Mouse (Mus musculus) kidney, adult 2 months (tissue): ENCODE results near the gene Tcstv1. TPM values are rescaled to one million over a fixed set of nuclear protein-coding genes. Genes with fewer than 3 reads are reported as not detected.
A peak's percentile ranks its signal among the peaks of the same experiment; 100 is the strongest.
"Not testable (repeated sequence)": the region's sequence is repeated elsewhere in the genome, so short reads cannot be mapped to it uniquely, and the experiment has no call there.

Source experiments
- DNase-seq: peaks from one replicate; pipeline ENCODE4 v3.0.0; 2021
- H3K27ac ChIP-seq: fragments of 200-500 bp; 2 replicates; pipeline ENCODE4 v1.5.1; 2012; ENCODE audit warnings: low read depth, low read length, control low read depth, inconsistent platforms; ENCODE audit not compliant: insufficient read depth
- H3K27me3 ChIP-seq: fragments of 200-500 bp; replicated peaks from 2 replicates; pipeline ENCODE4 v1.6.1; 2012; ENCODE audit warnings: mild to moderate bottlenecking, moderate library complexity, low read length, inconsistent platforms; ENCODE audit not compliant: control insufficient read depth, insufficient read depth
- H3K36me3 ChIP-seq: fragments of 200-500 bp; 2 replicates; pipeline ENCODE4 v1.6.1; 2012; ENCODE audit warnings: mild to moderate bottlenecking, moderate library complexity, low read length, inconsistent platforms; ENCODE audit not compliant: control insufficient read depth, insufficient read depth
- H3K4me1 ChIP-seq: fragments of 200-500 bp; 2 replicates; pipeline ENCODE4 v1.6.1; 2011; ENCODE audit warnings: low read length; ENCODE audit not compliant: control insufficient read depth, insufficient read depth
- H3K4me3 ChIP-seq: fragments of 200-500 bp; 2 replicates; pipeline ENCODE4 v1.5.1; 2011; ENCODE audit warnings: mild to moderate bottlenecking, low read depth, low read length, control low read depth; ENCODE audit not compliant: insufficient read depth
- WGBS: fragments of 180-500 bp; shearing (Covaris S2); methylation state at CpG from one replicate; pipeline ENCODE4 v1.1.7; 2018; 5-methylcytosine and 5-hydroxymethylcytosine counted together
- polyA plus RNA-seq: library from polyadenylated mRNA; depleted of rRNA; stranded (reverse); fragments of >200 nt; gene quantifications from 2 replicates; pipeline ENCODE4 v1.2.3, GENCODE M21; 2012; rRNA removed

The Tcstv1 gene
- not detected in 2 replicates for polyA plus RNA-seq

DNA sequence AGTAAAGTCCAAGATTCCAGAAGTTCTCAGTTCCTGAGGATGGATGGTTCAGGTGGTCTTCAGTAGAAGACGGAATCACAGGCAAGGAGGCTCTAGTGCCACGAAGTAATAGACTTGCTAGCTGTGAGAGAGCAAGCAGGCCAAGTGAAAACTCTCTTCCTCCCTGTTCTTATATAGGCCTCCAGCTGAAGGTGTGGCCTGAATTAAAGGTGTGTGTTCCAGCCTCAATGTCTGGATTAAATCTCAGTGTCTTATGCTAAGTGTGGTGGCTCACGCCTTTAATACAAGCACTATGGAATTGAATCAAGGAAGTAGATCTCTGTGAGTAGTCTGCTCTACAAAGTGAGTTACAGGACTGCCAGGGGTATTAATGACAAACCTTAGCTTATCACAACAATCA, at the start of gene Tcstv1:
TSS of gene Tcstv1 (minus strand) at position 101 of the 400 bp plus-strand sequence.
- H3K27me3 ChIP-seq, H3K27ac ChIP-seq, H3K4me3 ChIP-seq, H3K4me1 ChIP-seq, H3K36me3 ChIP-seq, DNase-seq: not testable (repeated sequence)
- WGBS, result 71% methylated on average over 3 of the region's 3 CpGs

DNA sequence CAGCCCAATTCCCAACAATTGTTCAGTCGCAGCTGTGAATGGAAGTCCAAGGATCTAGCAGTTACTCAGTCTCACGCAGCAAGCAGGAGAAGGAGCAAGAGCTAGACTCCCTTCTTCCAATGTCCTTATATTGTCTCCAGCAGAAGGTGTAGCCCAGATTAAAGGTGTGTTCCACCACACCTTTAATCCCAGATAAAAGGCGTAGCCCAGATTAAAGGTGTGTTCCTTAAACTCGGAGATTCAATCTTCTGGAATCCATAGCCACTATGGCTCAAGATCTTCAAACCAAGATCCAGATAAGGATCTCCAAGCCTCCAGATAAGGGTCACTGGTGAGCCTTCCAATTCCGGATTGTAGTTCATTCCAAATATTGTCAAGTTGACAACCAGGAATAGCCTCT, 34.6 kb upstream of the Tcstv1 start, which contains the start of gene Gm21761:
TSS of gene Gm21761 (minus strand) at position 101 of the 400 bp plus-strand sequence.
- not testable (repeated sequence) for H3K36me3 ChIP-seq, H3K27ac ChIP-seq, H3K4me3 ChIP-seq, H3K4me1 ChIP-seq, H3K27me3 ChIP-seq, DNase-seq
- WGBS, result 100% methylated on average over 1 of the region's 5 CpGs

DNA sequence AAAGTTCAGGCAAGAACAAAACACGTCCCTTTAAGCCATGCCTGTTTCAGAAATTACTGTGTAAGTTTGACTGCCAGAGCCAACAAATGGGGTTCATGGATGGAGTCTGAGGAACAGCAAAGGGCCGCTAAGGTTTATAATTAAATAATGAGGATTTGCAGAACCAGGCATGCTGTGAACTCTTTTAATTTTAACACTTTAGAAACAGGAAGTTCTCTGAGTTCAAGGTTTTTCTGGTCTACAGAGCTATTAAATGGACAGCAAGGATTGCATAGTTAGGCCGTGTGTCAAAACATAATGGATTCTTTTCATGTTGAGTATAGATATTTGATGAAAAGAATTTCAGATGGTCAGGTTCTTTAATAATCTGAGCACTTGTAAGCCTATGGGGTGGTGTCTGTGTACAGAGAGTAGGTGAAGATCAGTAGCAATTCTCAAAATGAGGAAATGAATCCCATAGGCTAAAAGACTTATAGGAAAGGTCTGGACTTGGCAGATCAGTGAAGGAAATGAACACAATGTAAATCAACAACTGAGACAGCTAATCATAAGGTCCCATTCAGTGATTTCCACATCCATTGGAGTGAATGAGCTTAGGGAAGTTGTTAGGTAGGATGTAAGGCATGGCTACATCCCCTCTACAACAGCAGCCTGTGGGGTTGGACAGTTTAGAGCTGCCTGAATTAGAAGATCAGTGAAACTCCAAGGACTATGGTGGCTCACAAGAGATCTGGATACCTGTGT, 30.2 kb upstream of the Tcstv1 start:
- not testable (repeated sequence) for H3K27ac ChIP-seq, H3K27me3 ChIP-seq, H3K4me1 ChIP-seq, H3K36me3 ChIP-seq, DNase-seq, H3K4me3 ChIP-seq
- 80% methylated on average over 3 of the region's 3 CpGs for WGBS

DNA sequence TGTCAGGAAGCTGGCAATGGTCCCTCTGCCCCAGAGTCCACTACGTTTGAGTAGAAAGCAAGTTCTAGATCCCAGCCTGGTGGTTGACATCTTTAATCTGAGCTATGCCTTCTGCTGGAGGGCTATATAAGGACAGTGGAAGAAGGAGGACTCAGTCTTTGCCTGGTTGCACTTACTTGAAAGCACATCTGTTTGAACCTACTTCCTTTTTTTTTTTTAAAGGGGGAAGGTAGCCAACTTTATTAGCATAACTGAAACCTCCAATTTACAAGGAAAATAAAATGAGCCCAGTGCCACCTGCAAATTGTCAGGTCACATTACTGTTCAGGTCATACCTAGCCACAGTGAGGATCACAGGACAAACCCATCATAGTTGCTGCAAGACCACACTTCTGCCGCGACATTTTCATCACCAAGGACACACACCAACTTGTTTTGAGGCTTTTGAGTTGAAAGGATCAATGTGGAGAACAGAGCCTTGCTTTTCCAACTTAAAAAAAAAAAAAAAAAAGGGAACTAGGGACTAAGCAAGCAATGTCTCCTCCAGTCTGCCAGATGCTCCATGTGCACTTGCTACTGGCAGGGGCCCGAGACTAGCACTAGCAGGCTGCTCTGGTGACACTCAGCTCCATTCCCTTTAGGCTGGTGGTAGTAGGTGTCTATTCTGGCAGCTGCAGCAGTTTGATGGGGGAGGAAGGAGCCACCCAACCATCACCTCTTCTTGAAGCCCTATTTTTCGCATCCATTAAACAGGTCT, 22.6 kb upstream of the Tcstv1 start:
- not testable (repeated sequence) for DNase-seq, H3K27me3 ChIP-seq, H3K36me3 ChIP-seq, H3K27ac ChIP-seq, H3K4me3 ChIP-seq, H3K4me1 ChIP-seq
- WGBS, result 68% methylated on average over 4 of the region's 5 CpGs

DNA sequence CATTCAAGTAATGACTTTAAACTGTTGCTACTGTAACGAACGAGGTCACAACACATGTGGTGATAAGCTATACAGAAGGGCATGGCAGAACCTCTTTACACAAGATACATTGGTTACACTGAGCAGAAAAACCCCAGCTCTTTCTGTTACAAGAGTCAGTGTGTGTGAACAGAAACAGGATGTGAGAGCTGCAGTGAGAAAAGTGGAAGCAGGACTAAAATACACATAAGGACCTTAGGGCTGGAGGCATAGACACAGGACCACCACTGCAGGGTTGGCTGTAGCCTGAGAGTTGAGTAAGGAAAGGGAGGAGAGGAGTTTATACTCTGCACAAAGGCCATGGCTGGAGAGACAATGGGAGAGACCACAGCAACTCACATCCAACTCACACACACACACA, 21.9 kb upstream of the Tcstv1 start:
- not testable (repeated sequence) for H3K27ac ChIP-seq, H3K36me3 ChIP-seq, H3K4me1 ChIP-seq, H3K4me3 ChIP-seq, H3K27me3 ChIP-seq, DNase-seq
- 59% methylated on average over 2 of the region's 2 CpGs for whole genome bisulfite sequencing

DNA sequence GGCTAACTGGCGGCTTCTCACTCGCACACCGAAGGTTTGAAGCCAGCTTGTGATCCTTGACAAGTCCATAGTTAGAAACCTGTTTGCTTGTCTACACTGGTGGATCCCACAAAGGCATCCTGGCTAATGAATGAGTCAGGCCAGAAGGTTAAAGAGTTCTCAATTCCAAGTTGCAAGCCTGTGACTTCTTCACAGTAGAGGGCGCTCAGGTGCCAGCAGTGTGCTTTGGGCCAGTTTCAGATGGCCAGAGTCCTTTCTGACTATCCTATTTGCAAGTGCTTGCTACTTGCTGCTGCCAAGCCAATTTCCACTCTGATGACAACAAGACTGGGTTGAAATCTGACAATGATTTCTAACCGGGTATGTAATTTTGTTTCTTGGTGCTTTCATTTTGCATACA, 4.0 kb upstream of the Tcstv1 start:
- not testable (repeated sequence) for H3K4me3 ChIP-seq, H3K36me3 ChIP-seq, H3K4me1 ChIP-seq, DNase-seq, H3K27ac ChIP-seq, H3K27me3 ChIP-seq
- 48% methylated on average over 5 of the region's 5 CpGs for WGBS

DNA sequence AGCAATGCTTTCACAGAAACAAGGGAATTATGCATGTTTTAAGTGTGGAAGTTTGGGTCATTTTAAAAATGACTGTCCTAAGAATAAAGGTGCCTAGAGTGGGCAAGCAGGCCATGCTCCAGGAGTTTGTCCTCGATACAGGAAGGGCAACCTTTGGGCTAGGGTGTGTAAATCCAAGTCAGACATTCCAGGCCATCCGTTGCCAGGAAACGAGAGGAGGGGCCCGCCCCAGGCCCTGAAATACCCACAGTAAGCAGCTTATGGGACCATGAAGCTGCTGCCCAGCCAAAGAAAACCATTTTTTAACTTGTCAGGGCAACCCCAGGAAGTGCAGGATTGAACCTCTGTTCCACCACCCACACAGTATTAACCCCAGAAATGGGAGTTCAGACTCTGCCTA, 7.7 kb downstream of the Tcstv1 start:
- 18% methylated on average over 4 of the region's 4 CpGs for WGBS
- not testable (repeated sequence) for H3K4me1 ChIP-seq, H3K36me3 ChIP-seq, H3K4me3 ChIP-seq, H3K27ac ChIP-seq, H3K27me3 ChIP-seq
- peak; percentile 51 for DNase-seq

DNA sequence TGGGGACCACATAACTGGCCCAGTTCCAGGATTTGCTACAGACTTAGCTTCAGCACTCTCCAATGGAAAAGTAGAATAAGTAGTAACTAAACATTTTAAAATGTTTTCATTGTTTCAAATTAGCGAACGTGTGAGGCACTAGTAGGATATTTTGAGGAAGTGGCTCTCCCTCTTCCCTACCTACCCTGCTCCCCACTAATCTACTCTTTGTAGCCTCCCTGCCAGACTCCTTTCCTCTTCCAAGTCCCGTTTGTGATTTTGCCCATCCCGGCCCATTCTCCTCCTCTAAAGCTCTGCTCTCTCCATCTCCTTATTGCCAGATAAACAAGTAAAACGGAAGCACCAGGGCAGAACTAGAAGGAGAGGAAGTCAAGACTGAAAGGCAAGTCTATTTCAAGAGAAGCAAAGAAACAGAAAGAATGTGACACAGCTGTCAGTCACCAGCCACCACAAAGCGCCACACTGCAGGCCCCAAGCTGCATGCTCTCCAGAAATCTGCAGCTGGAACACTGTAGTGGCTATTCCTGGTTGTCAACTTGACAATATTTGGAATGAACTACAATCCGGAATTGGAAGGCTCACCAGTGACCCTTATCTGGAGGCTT, 30.1 kb downstream of the Tcstv1 start:
- H3K4me1 ChIP-seq, H3K27ac ChIP-seq, H3K36me3 ChIP-seq, DNase-seq, H3K4me3 ChIP-seq, H3K27me3 ChIP-seq: not testable (repeated sequence)
- WGBS, result 67% methylated on average over 6 of the region's 7 CpGs

DNA sequence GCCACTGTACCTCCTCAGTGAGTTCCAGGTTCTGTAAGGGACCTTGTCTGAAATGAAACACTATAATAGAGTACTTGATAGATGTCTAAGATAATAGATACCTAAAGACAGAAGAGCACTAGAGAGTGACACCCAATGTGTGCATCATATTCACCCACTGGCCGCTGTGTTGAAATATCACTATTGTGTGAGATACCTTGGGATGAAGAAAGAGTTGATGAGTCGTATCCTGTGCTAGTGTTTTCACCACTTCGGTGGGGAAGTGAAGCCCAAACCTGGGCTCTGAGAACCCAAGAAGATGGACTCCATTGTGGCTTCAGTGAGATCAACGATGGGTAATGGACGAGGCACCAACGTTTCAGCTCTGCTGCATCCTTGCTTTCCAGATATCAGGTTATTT, 32.2 kb downstream of the Tcstv1 start:
- H3K36me3 ChIP-seq, H3K27ac ChIP-seq, H3K27me3 ChIP-seq, H3K4me1 ChIP-seq, DNase-seq, H3K4me3 ChIP-seq: not testable (repeated sequence)
- no CpG with 5 or more reads among the region's 6 CpGs for WGBS
